Mouse (Mus musculus): Measurements from ENCODE around the gene Cmtm8.

Gene Cmtm8

GRCm38 (mm10) chr9:114788697-114789096 lies 55.3 kb downstream of the Cmtm8 start:
- in situ Hi-C loops (cut with MboI, MseI): loop anchor here in 1 of 2 experiments (25.0 kb wide), 1 partner anchor 1574 kb away; no protein-coding TSS in a partner anchor

- in situ Hi-C loops (cut with MboI, MseI): loop anchor here in 1 of 2 experiments (25.0 kb wide), 1 partner anchor 1575 kb away; no protein-coding TSS in a partner anchor
Measured at GRCm38 (mm10) chr9:114787716-114788115, 56.2 kb downstream of the Cmtm8 start.

GRCm38 (mm10) chr9:114787134-114787533 lies 56.8 kb downstream of the Cmtm8 start:
- in situ Hi-C loops (cut with MboI, MseI): loop anchor here in 1 of 2 experiments (25.0 kb wide), 1 partner anchor 1575 kb away; no protein-coding TSS in a partner anchor

GRCm38 (mm10) chr9:114785432-114786125 lies 58.4 kb downstream of the Cmtm8 start:
- in situ Hi-C loops (cut with MboI, MseI): loop anchor here in 1 of 2 experiments (25.0 kb wide), 1 partner anchor 1577 kb away; no protein-coding TSS in a partner anchor

- in situ Hi-C loops (cut with MboI, MseI): loop anchor here in 1 of 2 experiments (25.0 kb wide), 1 partner anchor 1581 kb away; no protein-coding TSS in a partner anchor
Measured at GRCm38 (mm10) chr9:114781526-114782212, 62.3 kb downstream of the Cmtm8 start, which contains the start of gene Cmtm7. Cmtm7 (minus strand) TSS chr9:114781856.

GRCm38 (mm10) chr9:114780746-114781525 lies 63.0 kb downstream of the Cmtm8 start:
- in situ Hi-C loops (cut with MboI, MseI): loop anchor here in 1 of 2 experiments (25.0 kb wide), 1 partner anchor 1581 kb away; no protein-coding TSS in a partner anchor

GRCm38 (mm10) chr9:114779984-114780745 lies 63.8 kb downstream of the Cmtm8 start:
- in situ Hi-C loops (cut with MboI, MseI): loop anchor here in 1 of 2 experiments (25.0 kb wide), 1 partner anchor 1582 kb away; no protein-coding TSS in a partner anchor

GRCm38 (mm10) chr9:114778877-114779276 lies 65.1 kb downstream of the Cmtm8 start:
- in situ Hi-C loops (cut with MboI, MseI): loop anchor here in 1 of 2 experiments (25.0 kb wide), 1 partner anchor 1583 kb away; no protein-coding TSS in a partner anchor

- in situ Hi-C loops (cut with MboI, MseI): loop anchor here in 1 of 2 experiments (25.0 kb wide), 1 partner anchor 1584 kb away; no protein-coding TSS in a partner anchor
Measured at GRCm38 (mm10) chr9:114778047-114778390, 65.9 kb downstream of the Cmtm8 start.

GRCm38 (mm10) chr9:114777178-114778046 lies 66.5 kb downstream of the Cmtm8 start:
- in situ Hi-C loops (cut with MboI, MseI): loop anchor here in 1 of 2 experiments (25.0 kb wide), 1 partner anchor 1585 kb away; no protein-coding TSS in a partner anchor

GRCm38 (mm10) chr9:114776361-114776760 lies 67.6 kb downstream of the Cmtm8 start:
- in situ Hi-C loops (cut with MboI, MseI): loop anchor here in 1 of 2 experiments (25.0 kb wide), 1 partner anchor 1586 kb away; no protein-coding TSS in a partner anchor

GRCm38 (mm10) chr9:114775272-114775671 lies 68.7 kb downstream of the Cmtm8 start:
- in situ Hi-C loops (cut with MboI, MseI): loop anchor here in 1 of 2 experiments (25.0 kb wide), 1 partner anchor 1587 kb away; no protein-coding TSS in a partner anchor

GRCm38 (mm10) chr9:114774629-114775028 lies 69.3 kb downstream of the Cmtm8 start:
- in situ Hi-C loops (cut with MboI, MseI): loop anchor here in 1 of 2 experiments (25.0 kb wide), 1 partner anchor 1588 kb away; no protein-coding TSS in a partner anchor

- in situ Hi-C loops (cut with MboI, MseI): no loop called here
Measured at GRCm38 (mm10) chr9:114771565-114771964, 72.4 kb downstream of the Cmtm8 start.

GRCm38 (mm10) chr9:114770224-114770623 lies 73.7 kb downstream of the Cmtm8 start:
- in situ Hi-C loops (cut with MboI, MseI): no loop called here

- in situ Hi-C loops (cut with MboI, MseI): no loop called here
Measured at GRCm38 (mm10) chr9:114768066-114768465, 75.9 kb downstream of the Cmtm8 start.

- in situ Hi-C loops (cut with MboI, MseI): no loop called here
Measured at GRCm38 (mm10) chr9:114767507-114767906, 76.4 kb downstream of the Cmtm8 start.

- in situ Hi-C loops (cut with MboI, MseI): no loop called here
Measured at GRCm38 (mm10) chr9:114767030-114767429, 76.9 kb downstream of the Cmtm8 start.

GRCm38 (mm10) chr9:114763341-114763740 lies 80.6 kb downstream of the Cmtm8 start:
- in situ Hi-C loops (cut with MboI, MseI): loop anchor here in 1 of 2 experiments (5.0 kb wide), 1 partner anchor 54 kb away; no protein-coding TSS in a partner anchor

All from T-helper 17 cell (primary cell).